Mouse (Mus musculus) bone marrow macrophage, adult 2 months (primary cell): ENCODE data around the gene Hspa2.

Experiments
- CTCF ChIP-seq: IDR thresholded peaks from 2 replicates; pipeline ENCODE4 v1.5.1; 2012; ENCODE audit warnings: low read depth, mild to moderate bottlenecking, low read length, moderate library complexity
- POLR2A ChIP-seq: IDR thresholded peaks from 2 replicates; pipeline ENCODE4 v1.6.1; 2012; ENCODE audit warnings: mild to moderate bottlenecking, low read depth, low read length, borderline replicate concordance

GRCm38 (mm10) chr12:76392979-76393378, 11.0 kb upstream of the Hspa2 start:
- TF ChIP-seq CTCF (no peak), POLR2A (no peak)
